Mouse (Mus musculus) heart, embryonic 15.5 days (tissue): ENCODE data around the gene Olfr315. TPM values are rescaled to one million over a fixed set of nuclear protein-coding genes. Genes with fewer than 3 reads are reported as not detected.
"Not testable (repeated sequence)": the region's sequence is repeated elsewhere in the genome, so short reads cannot be mapped to it uniquely, and the experiment has no call there.

Experiments
- ATAC-seq: fragments of 200-750 bp; cut with Nextera tagmentation; replicated peaks from 2 replicates; pipeline ENCODE4 v1.8.0; 2017; ENCODE audit warnings: low read depth, moderate TSS enrichment; ENCODE audit not compliant: insufficient number of reproducible peaks, insufficient read depth, low FRiP score
- H3K27ac ChIP-seq: fragments of 300-500 bp; sonication (generic); 2 replicates; pipeline ENCODE4 v1.5.1; 2015; ENCODE audit warnings: mild to moderate bottlenecking, inconsistent platforms
- H3K27me3 ChIP-seq: fragments of 300-500 bp; sonication (generic); 2 replicates; pipeline ENCODE4 v1.6.1; 2015; ENCODE audit warnings: inconsistent platforms
- H3K36me3 ChIP-seq: fragments of 300-500 bp; sonication (generic); 2 replicates; pipeline ENCODE4 v1.6.1; 2015; ENCODE audit warnings: mild to moderate bottlenecking, inconsistent platforms
- H3K4me1 ChIP-seq: fragments of 300-500 bp; sonication (generic); replicated peaks from 2 replicates; pipeline ENCODE4 v1.6.1; 2015; ENCODE audit warnings: inconsistent platforms
- H3K4me2 ChIP-seq: fragments of 300-500 bp; sonication (generic); 2 replicates; pipeline ENCODE4 v1.6.1; 2015; ENCODE audit warnings: inconsistent platforms, mild to moderate bottlenecking, moderate library complexity
- H3K4me3 ChIP-seq: fragments of 300-500 bp; sonication (generic); 2 replicates; pipeline ENCODE4 v1.5.1; 2015; ENCODE audit warnings: mild to moderate bottlenecking, inconsistent platforms
- H3K9ac ChIP-seq: fragments of 300-500 bp; sonication (generic); 2 replicates; pipeline ENCODE4 v1.6.1; 2015; ENCODE audit warnings: mild to moderate bottlenecking, inconsistent platforms
- H3K9me3 ChIP-seq: fragments of 300-500 bp; sonication (generic); replicated peaks from 2 replicates; pipeline ENCODE4 v1.6.1; 2016; ENCODE audit warnings: inconsistent platforms
- WGBS: fragments of 180-500 bp; shearing (Covaris S2); methylation state at CpG from one replicate; pipeline ENCODE4 v1.1.7; 2015; ENCODE audit warnings: mixed read lengths; 5-methylcytosine and 5-hydroxymethylcytosine counted together
- polyA plus RNA-seq: library from polyadenylated mRNA; unstranded; fragments of >200 nt; fragmentation: Nextera tagmentation; extraction: Ambion mirVana; gene quantifications from 2 replicates; pipeline ENCODE4 v1.2.1, GENCODE M21; 2015

The Olfr315 gene
- not detected in 2 replicates for polyA plus RNA-seq

GRCm38 (mm10) chr11:58772888-58773287 is at the start of gene Olfr315:
TSS of gene Olfr315 (plus strand) at chr11:58773188.
- Histone ChIP-seq H3K9me3 (no peaks in the 10 kb centered on the region), H3K27me3 (no peaks in the 10 kb centered on the region), H3K9ac (no peak within 1 kb of the TSS), H3K27ac (no peak within 1 kb of the TSS), H3K4me3 (no peak within 1 kb of the TSS), H3K4me2 (no peak within 1 kb of the TSS), H3K4me1 (no peaks in the 10 kb centered on the region), H3K36me3 (no peaks in the 10 kb centered on the region)
- ATAC-seq: no peak

- no peaks in the 10 kb centered on the region for H3K9me3 ChIP-seq
- ATAC-seq: no peak
- H3K4me2 ChIP-seq: no peak within 1 kb of the TSS
- H3K9ac ChIP-seq: no peak within 1 kb of the TSS
- no peak within 1 kb of the TSS for H3K4me3 ChIP-seq
- no peaks in the 10 kb centered on the region for H3K36me3 ChIP-seq
- H3K27me3 ChIP-seq: no peaks in the 10 kb centered on the region
- H3K27ac ChIP-seq: no peak within 1 kb of the TSS
- H3K4me1 ChIP-seq: no peaks in the 10 kb centered on the region
Observed at GRCm38 (mm10) chr11:58723914-58724313, 49.1 kb upstream of the Olfr315 start, which contains the start of gene Olfr318. TSS of gene Olfr318 (minus strand) at chr11:58724014.

- not testable (repeated sequence) for H3K4me3 ChIP-seq, H3K9ac ChIP-seq, H3K27ac ChIP-seq, H3K4me1 ChIP-seq, ATAC-seq, H3K27me3 ChIP-seq, H3K4me2 ChIP-seq, H3K9me3 ChIP-seq, H3K36me3 ChIP-seq
- WGBS: 79% methylated on average over 6 of the region's 6 CpGs
Observed at GRCm38 (mm10) chr11:58727896-58728650, 44.9 kb upstream of the Olfr315 start.

DNA sequence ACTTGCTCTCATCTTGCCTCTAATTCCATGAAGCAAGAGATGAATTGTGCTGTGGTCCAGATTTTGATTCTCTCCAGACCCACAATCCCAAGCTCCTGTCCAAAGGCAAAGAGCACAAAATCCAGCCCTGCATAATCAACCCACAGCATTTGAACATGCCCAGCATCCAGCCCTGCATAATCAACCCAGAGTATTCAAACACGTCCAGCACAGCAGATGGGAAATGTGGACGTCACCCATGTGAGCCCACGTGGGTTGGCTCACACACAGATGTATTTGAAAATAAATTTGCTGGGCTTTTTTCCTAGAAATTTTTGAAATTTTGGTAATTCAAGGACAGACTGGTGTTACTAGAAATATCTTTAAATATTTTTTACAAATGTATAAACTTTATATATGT is 39.6 kb upstream of the Olfr315 start:
- H3K9me3 ChIP-seq: no peaks in the 10 kb centered on the region
- 50% methylated on average over 3 of the region's 3 CpGs for WGBS
- H3K4me1 ChIP-seq: no peaks in the 10 kb centered on the region
- H3K9ac ChIP-seq: no peak overlapping the region
- H3K27ac ChIP-seq: no peak overlapping the region
- ATAC-seq: no peak
- no peaks in the 10 kb centered on the region for H3K27me3 ChIP-seq
- H3K4me3 ChIP-seq: no peak overlapping the region
- H3K4me2 ChIP-seq: no peak overlapping the region
- no peaks in the 10 kb centered on the region for H3K36me3 ChIP-seq

DNA sequence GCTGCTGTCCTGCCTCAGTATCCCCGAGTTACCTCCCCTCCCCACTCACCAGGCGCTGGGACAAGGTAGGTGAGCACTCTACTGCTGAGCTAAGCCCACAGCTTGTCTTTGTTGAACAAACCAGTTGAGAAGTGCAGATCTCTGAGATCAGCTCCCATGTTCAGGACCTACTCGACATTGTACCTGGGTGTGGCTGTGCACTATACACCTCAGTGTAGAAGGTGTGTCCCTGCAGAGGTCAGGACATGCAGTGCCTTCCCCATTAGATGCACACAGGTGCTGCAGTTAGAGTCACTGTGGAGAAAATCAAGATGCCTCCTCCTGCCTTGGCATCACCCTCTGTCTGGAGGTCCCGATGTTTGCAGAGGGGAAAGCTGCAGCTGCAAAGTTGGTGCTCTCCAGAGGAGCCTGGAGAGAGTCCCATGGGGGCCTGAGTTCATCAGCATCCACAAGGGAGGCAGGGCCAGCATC is 34.2 kb upstream of the Olfr315 start, which contains the start of gene Olfr317:
TSS of gene Olfr317 (minus strand) at position 421 of the 471 bp plus-strand sequence.
- Histone ChIP-seq H3K9ac (no peak within 1 kb of the TSS), H3K9me3 (no peaks in the 10 kb centered on the region), H3K27me3 (no peaks in the 10 kb centered on the region), H3K27ac (no peak within 1 kb of the TSS), H3K4me2 (no peak within 1 kb of the TSS), H3K4me3 (no peak within 1 kb of the TSS), H3K4me1 (no peaks in the 10 kb centered on the region), H3K36me3 (no peaks in the 10 kb centered on the region)
- WGBS: 74% methylated on average over 4 of the region's 4 CpGs
- no peak for ATAC-seq

- not testable (repeated sequence) for ATAC-seq, H3K36me3 ChIP-seq, H3K27me3 ChIP-seq, H3K9me3 ChIP-seq, H3K27ac ChIP-seq, H3K4me3 ChIP-seq, H3K9ac ChIP-seq, H3K4me2 ChIP-seq, H3K4me1 ChIP-seq
- WGBS: 82% methylated on average over 18 of the region's 18 CpGs
Observed at GRCm38 (mm10) chr11:58751096-58751495, 21.9 kb upstream of the Olfr315 start.

DNA sequence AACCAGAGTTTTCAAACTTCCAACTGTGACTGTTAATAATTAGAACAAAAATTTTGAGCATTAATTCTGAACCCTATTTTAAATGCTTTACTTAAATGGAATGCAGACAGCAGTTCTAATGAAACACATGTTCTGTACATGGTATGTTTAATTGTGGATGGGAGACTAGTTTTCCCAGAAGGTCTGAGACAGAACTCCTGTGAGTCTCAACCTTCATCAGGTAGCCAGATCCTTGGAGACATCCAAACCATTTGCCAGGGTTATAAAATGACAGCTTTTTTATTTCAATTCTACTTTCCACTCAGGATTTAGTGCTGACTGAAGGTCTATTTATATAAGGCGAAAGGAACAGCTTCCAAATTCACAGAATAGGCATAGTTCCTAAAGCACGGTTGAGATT is 20.6 kb upstream of the Olfr315 start, which contains the start of gene Olfr316:
TSS of gene Olfr316 (plus strand) at position 301 of the 400 bp plus-strand sequence.
- Histone ChIP-seq H3K4me3 (no peak within 1 kb of the TSS), H3K27me3 (no peaks in the 10 kb centered on the region), H3K4me2 (no peak within 1 kb of the TSS), H3K9ac (no peak within 1 kb of the TSS), H3K36me3 (no peaks in the 10 kb centered on the region), H3K9me3 (no peaks in the 10 kb centered on the region), H3K4me1 (no peaks in the 10 kb centered on the region), H3K27ac (no peak within 1 kb of the TSS)
- 69% methylated on average over 2 of the region's 2 CpGs for WGBS
- no peak for ATAC-seq

GRCm38 (mm10) chr11:58782480-58783089 is 9.6 kb downstream of the Olfr315 start, which contains the start of gene Olfr314:
TSS of gene Olfr314 (plus strand) at chr11:58782952.
- no peaks in the 10 kb centered on the region for H3K9me3 ChIP-seq
- 49% methylated on average over 6 of the region's 6 CpGs for WGBS
- H3K9ac ChIP-seq: no peak within 1 kb of the TSS
- no peak for ATAC-seq
- H3K4me3 ChIP-seq: no peak within 1 kb of the TSS
- no peaks in the 10 kb centered on the region for H3K27me3 ChIP-seq
- no peaks in the 10 kb centered on the region for H3K36me3 ChIP-seq
- no peak within 1 kb of the TSS for H3K27ac ChIP-seq
- no peak within 1 kb of the TSS for H3K4me2 ChIP-seq
- peaks cover 6% of the 10 kb centered on the region for H3K4me1 ChIP-seq

DNA sequence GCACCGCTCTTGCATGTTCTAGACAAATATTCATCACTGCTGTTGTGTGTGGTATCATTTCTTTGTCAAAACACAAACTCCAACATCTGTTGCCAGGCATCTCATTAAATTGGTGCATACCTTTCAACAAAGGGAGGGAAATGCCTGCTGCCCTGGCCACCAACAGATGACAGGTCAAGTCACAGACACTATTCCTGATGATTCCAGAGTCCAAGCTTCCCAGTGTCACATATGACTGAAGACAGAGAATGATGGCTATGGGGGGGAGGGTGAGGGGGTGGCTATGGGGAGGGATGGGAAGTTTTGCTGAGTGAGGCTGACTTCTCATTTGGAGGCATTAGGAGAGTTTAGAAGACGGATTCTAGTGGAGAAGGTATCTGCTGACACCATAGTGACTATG is 11.2 kb downstream of the Olfr315 start:
- Histone ChIP-seq H3K36me3 (no peaks in the 10 kb centered on the region), H3K9ac (no peak overlapping the region), H3K9me3 (no peaks in the 10 kb centered on the region), H3K27me3 (no peaks in the 10 kb centered on the region), H3K27ac (no peak overlapping the region), H3K4me1 (peaks cover 6% of the 10 kb centered on the region), H3K4me3 (no peak overlapping the region), H3K4me2 (no peak overlapping the region)
- 59% methylated on average over 2 of the region's 2 CpGs for WGBS
- ATAC-seq: no peak

- ATAC-seq: no peak
- no peak overlapping the region for H3K4me2 ChIP-seq
- WGBS: 79% methylated on average over 10 of the region's 10 CpGs
- no peaks in the 10 kb centered on the region for H3K27me3 ChIP-seq
- H3K4me3 ChIP-seq: no peak overlapping the region
- no peak overlapping the region for H3K9ac ChIP-seq
- no peaks in the 10 kb centered on the region for H3K36me3 ChIP-seq
- H3K9me3 ChIP-seq: no peaks in the 10 kb centered on the region
- peaks cover 3% of the 10 kb centered on the region for H3K4me1 ChIP-seq
- no peak overlapping the region for H3K27ac ChIP-seq
Observed at GRCm38 (mm10) chr11:58787651-58788050, 14.7 kb downstream of the Olfr315 start.

GRCm38 (mm10) chr11:58788346-58788745 is 15.4 kb downstream of the Olfr315 start:
- no peaks in the 10 kb centered on the region for H3K9me3 ChIP-seq
- H3K4me3 ChIP-seq: no peak overlapping the region
- no peak for ATAC-seq
- no peak overlapping the region for H3K9ac ChIP-seq
- H3K4me2 ChIP-seq: no peak overlapping the region
- no peak overlapping the region for H3K27ac ChIP-seq
- 77% methylated on average over 8 of the region's 8 CpGs for WGBS
- no peaks in the 10 kb centered on the region for H3K4me1 ChIP-seq
- no peaks in the 10 kb centered on the region for H3K36me3 ChIP-seq
- no peaks in the 10 kb centered on the region for H3K27me3 ChIP-seq
